Mouse (Mus musculus) ES-E14 (cell line): ENCODE data around the gene Aars2.

Experiments used
- CHD2 ChIP-seq: IDR thresholded peaks from 2 replicates; pipeline ENCODE4 v1.6.1; 2014; ENCODE audit warnings: mild to moderate bottlenecking, low read depth, low read length, inconsistent platforms
- HCFC1 ChIP-seq: IDR thresholded peaks from 2 replicates; pipeline ENCODE4 v1.6.1; 2012; ENCODE audit warnings: low read length, inconsistent platforms, borderline replicate concordance; ENCODE audit not compliant: insufficient read depth
- MAFK ChIP-seq: IDR thresholded peaks from 2 replicates; pipeline ENCODE4 v1.6.1; 2014; ENCODE audit warnings: mild to moderate bottlenecking, low read depth, low read length, inconsistent platforms; ENCODE audit not compliant: insufficient read depth
- ZC3H11A ChIP-seq: IDR thresholded peaks from 2 replicates; pipeline ENCODE4 v1.6.1; 2012; ENCODE audit warnings: low read depth, mild to moderate bottlenecking, inconsistent platforms, low read length, borderline replicate concordance
- ZNF384 ChIP-seq: IDR thresholded peaks from 2 replicates; pipeline ENCODE4 v1.6.1; 2012; ENCODE audit warnings: low read depth, low read length, inconsistent platforms

DNA sequence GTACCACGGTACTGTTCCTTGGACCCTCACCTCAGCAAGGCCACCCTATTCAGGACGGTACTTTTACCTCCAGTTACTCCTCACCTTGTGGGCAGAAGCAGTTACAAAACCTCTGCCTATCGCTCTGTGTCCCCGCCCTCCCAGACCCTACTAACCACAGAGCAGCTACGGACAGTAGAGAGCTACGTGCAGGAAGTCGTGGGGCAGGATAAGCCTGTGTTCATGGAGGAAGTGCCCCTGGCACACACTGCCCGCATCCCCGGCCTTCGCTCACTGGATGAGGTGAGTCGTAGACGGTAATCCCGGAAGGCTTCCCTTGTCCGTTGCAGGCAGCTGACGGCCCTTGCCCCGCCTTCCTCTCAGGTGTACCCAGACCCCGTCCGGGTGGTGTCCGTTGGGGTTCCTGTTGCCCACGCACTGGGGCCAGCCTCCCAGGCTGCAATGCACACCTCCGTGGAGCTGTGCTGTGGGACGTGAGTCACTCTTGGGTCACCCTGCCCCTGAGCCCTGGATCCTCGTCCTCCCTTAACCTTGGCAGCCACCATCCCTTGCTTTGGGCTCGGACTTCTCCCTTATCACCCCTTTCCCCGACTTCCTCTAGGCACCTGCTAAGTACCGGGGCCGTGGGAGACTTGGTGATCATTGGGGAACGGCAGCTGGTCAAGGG is 11.0 kb downstream of the Aars2 start:
- TF ChIP-seq HCFC1 (no peak), ZNF384 (no peak), CHD2 (no peak), MAFK (no peak), ZC3H11A (no peak)
